Mouse (Mus musculus): ENCODE measurements at regions not wholly inside any gene's neighbourhood (a gene's known extent, or its start where the extent isn't known, plus 50 kb on each side); places are given as distances from the start of the nearest gene placed in this dataset.

- no peak for ATAC-seq (ENCODE audit: insufficient number of reproducible peaks, low FRiP score, low TSS enrichment, low read depth)
- Histone ChIP-seq H3K27ac (replicated peaks; ENCODE audit: low read depth, low read length) (no peak overlapping the region), H3K9me3 (ENCODE audit: control insufficient read depth, low read length) (no peaks in the 10 kb centered on the region), H3K4me1 (ENCODE audit: control insufficient read depth, insufficient read depth, low read length) (no peaks in the 10 kb centered on the region), H3K36me3 (ENCODE audit: control insufficient read depth, insufficient read depth, low read length) (no peaks in the 10 kb centered on the region), H3K9ac (ENCODE audit: low read length) (no peak overlapping the region), H3K4me3 (ENCODE audit: low read depth, low read length) (no peak overlapping the region), H3K4me2 (ENCODE audit: low read depth, severe bottlenecking) (no peak overlapping the region), H3K27me3 (ENCODE audit: control insufficient read depth, insufficient read depth, low read length) (no peaks in the 10 kb centered on the region)
- DNase-seq (ENCODE audit: low spot score), result no peak
- 77% methylated on average over 8 of the region's 8 CpGs for WGBS
These were observed 54.0 kb upstream of the Ptprt start for GRCm38 (mm10) chr2:162714976-162715375.

DNA sequence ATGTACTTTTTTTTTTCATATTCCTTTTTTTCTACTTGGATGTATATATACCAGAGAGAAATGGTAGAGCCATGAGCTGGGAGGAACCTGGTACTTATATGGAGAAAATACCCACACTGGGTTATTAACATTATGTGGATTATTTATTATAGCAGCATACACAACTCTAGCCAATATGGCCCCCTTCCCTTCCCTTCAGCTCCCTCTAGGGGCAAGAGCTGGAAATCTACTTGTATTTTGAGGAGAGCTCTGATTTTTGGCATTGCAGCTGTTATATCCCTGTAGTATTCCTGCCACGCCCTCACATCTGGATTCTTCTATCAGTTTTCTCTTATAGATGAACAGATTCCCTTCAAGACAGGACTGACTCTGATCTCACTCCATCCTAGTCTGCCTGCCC is 52.0 kb upstream of the Ptprt start:
- Histone ChIP-seq H3K36me3 (ENCODE audit: control insufficient read depth, insufficient read depth, low read length) (no peaks in the 10 kb centered on the region), H3K27ac (replicated peaks; ENCODE audit: low read depth, low read length) (no peak overlapping the region), H3K9me3 (ENCODE audit: control insufficient read depth, low read length) (no peaks in the 10 kb centered on the region), H3K4me1 (ENCODE audit: control insufficient read depth, insufficient read depth, low read length) (no peaks in the 10 kb centered on the region), H3K9ac (ENCODE audit: low read length) (no peak overlapping the region), H3K4me3 (ENCODE audit: low read depth, low read length) (no peak overlapping the region), H3K4me2 (ENCODE audit: low read depth, severe bottlenecking) (no peak overlapping the region), H3K27me3 (ENCODE audit: control insufficient read depth, insufficient read depth, low read length) (no peaks in the 10 kb centered on the region)
- WGBS, result 78% methylated on average over 1 of the region's 1 CpGs
- no peak for DNase-seq (ENCODE audit: low spot score)
- no peak for ATAC-seq (ENCODE audit: insufficient number of reproducible peaks, low FRiP score, low TSS enrichment, low read depth)

GRCm38 (mm10) chr2:162712394-162712793 is 51.4 kb upstream of the Ptprt start:
- Histone ChIP-seq H3K4me2 (ENCODE audit: low read depth, severe bottlenecking) (no peak overlapping the region), H3K36me3 (ENCODE audit: control insufficient read depth, insufficient read depth, low read length) (no peaks in the 10 kb centered on the region), H3K4me3 (ENCODE audit: low read depth, low read length) (no peak overlapping the region), H3K27me3 (ENCODE audit: control insufficient read depth, insufficient read depth, low read length) (no peaks in the 10 kb centered on the region), H3K27ac (replicated peaks; ENCODE audit: low read depth, low read length) (no peak overlapping the region), H3K9me3 (ENCODE audit: control insufficient read depth, low read length) (no peaks in the 10 kb centered on the region), H3K4me1 (ENCODE audit: control insufficient read depth, insufficient read depth, low read length) (no peaks in the 10 kb centered on the region), H3K9ac (ENCODE audit: low read length) (no peak overlapping the region)
- ATAC-seq (ENCODE audit: insufficient number of reproducible peaks, low FRiP score, low TSS enrichment, low read depth) (no peak), DNase-seq (ENCODE audit: low spot score) (no peak)
- WGBS, result 86% methylated on average over 9 of the region's 9 CpGs

All from limb, embryonic 11.5 days (tissue).